Mouse (Mus musculus) gastrocnemius, postnatal 14 days (tissue): ENCODE results near the gene Srrm4. TPM values are rescaled to one million over a fixed set of nuclear protein-coding genes. Genes with fewer than 3 reads are reported as not detected.

ENCODE experiments used
- DNase-seq: peaks from one replicate; pipeline ENCODE4 v3.0.0; 2021; ENCODE audit warnings: mixed read lengths
- intact Hi-C: fragments of 180-260 bp; cut with DNase I; formaldehyde crosslinking; loops from one replicate; pipeline ENCODE4 v1.15.1; 2025; ENCODE audit warnings: low total_unique reads
- total RNA-seq, 2 experiments: library from RNA; stranded (reverse); gene quantifications; 2 replicates each; pipeline ENCODE4 v1.2.3; 2021

The Srrm4 gene
- total RNA-seq, 2 experiments from 2014 or later, result 0.08 to 0.09 TPM

- no peak for DNase-seq
- intact Hi-C loops, result no loop called here
Observed at GRCm38 (mm10) chr5:116496717-116497116, 94.9 kb downstream of the Srrm4 start.

- intact Hi-C loops, result no loop called here
Observed at GRCm38 (mm10) chr5:116495466-116495865, 96.2 kb downstream of the Srrm4 start.

GRCm38 (mm10) chr5:116494377-116494776 lies 97.2 kb downstream of the Srrm4 start:
- DNase-seq, result no peak
- intact Hi-C loops, result no loop called here

More at GRCm38 (mm10) chr5:116495466-116495865, 96.2 kb downstream of the Srrm4 start:
- DNase-seq, result no peak

GRCm38 (mm10) chr5:116492726-116493125 lies 98.9 kb downstream of the Srrm4 start:
- intact Hi-C loops, result no loop called here
- no peak for DNase-seq

GRCm38 (mm10) chr5:116491794-116492420 lies 99.7 kb downstream of the Srrm4 start:
- no peak for DNase-seq
- intact Hi-C loops, result no loop called here

GRCm38 (mm10) chr5:116490826-116491225 lies 100.8 kb downstream of the Srrm4 start:
- no peak for DNase-seq
- intact Hi-C loops, result no loop called here

- no peak for DNase-seq
- intact Hi-C loops, result no loop called here
Observed at GRCm38 (mm10) chr5:116489621-116490020, 102.0 kb downstream of the Srrm4 start.

- no peak for DNase-seq
- intact Hi-C loops, result no loop called here
Observed at GRCm38 (mm10) chr5:116486135-116486534, 105.5 kb downstream of the Srrm4 start.

GRCm38 (mm10) chr5:116485069-116485468 lies 106.5 kb downstream of the Srrm4 start:
- no peak for DNase-seq
- intact Hi-C loops, result no loop called here

GRCm38 (mm10) chr5:116484236-116484635 lies 107.4 kb downstream of the Srrm4 start:
- intact Hi-C loops, result no loop called here
- no peak for DNase-seq

GRCm38 (mm10) chr5:116478607-116479371 lies 112.8 kb downstream of the Srrm4 start:
- no peak for DNase-seq
- intact Hi-C loops, result loop anchor here (10.0 kb wide), 1 partner anchor 354 kb away; no protein-coding TSS in a partner anchor

- no peak for DNase-seq
- intact Hi-C loops, result loop anchor here (2.0 to 10.0 kb wide), 2 partner anchors 245 to 351 kb away; no protein-coding TSS in a partner anchor
Observed at GRCm38 (mm10) chr5:116476006-116476405, 115.6 kb downstream of the Srrm4 start.

- intact Hi-C loops, result no loop called here
- DNase-seq, result no peak
Observed at GRCm38 (mm10) chr5:116461354-116462042, 130.1 kb downstream of the Srrm4 start.

- DNase-seq, result no peak
- intact Hi-C loops, result no loop called here
Observed at GRCm38 (mm10) chr5:116459970-116460369, 131.6 kb downstream of the Srrm4 start.

- DNase-seq, result no peak
- intact Hi-C loops, result no loop called here
Observed at GRCm38 (mm10) chr5:116457791-116458190, 133.8 kb downstream of the Srrm4 start.

GRCm38 (mm10) chr5:116456796-116457515 lies 134.7 kb downstream of the Srrm4 start:
- DNase-seq, result no peak
- intact Hi-C loops, result no loop called here

GRCm38 (mm10) chr5:116453401-116453851 lies 138.2 kb downstream of the Srrm4 start:
- peak; percentile 72 for DNase-seq
- intact Hi-C loops, result loop anchor here (5.0 kb wide), 1 partner anchor 66 kb away; no protein-coding TSS in a partner anchor

- intact Hi-C loops, result loop anchor here (5.0 kb wide), 1 partner anchor 64 kb away; no protein-coding TSS in a partner anchor
Observed at GRCm38 (mm10) chr5:116450901-116451300, 140.7 kb downstream of the Srrm4 start.

GRCm38 (mm10) chr5:116449522-116450225 lies 141.9 kb downstream of the Srrm4 start:
- intact Hi-C loops, result loop anchor here (5.0 kb wide), 1 partner anchor 62 kb away; no protein-coding TSS in a partner anchor
- no peak for DNase-seq

More at GRCm38 (mm10) chr5:116450901-116451300, 140.7 kb downstream of the Srrm4 start:
- DNase-seq, result no peak
